Mouse (Mus musculus): ENCODE data around the gene H2-Eb2.

H2-Eb2 gene

GRCm38 (mm10) chr17:34325436-34325835 lies at the start of gene H2-Eb2:
Gene H2-Eb2 (plus strand): TSS chr17:34325665.
- peak; percentile 74 for DNase-seq

- DNase-seq, result peak; percentile 30
These were observed 44.9 kb upstream of the H2-Eb2 start for GRCm38 (mm10) chr17:34280499-34281038.

GRCm38 (mm10) chr17:34281836-34282235 lies 43.6 kb upstream of the H2-Eb2 start:
- peak; percentile 34 for DNase-seq

GRCm38 (mm10) chr17:34285371-34285770 lies 40.1 kb upstream of the H2-Eb2 start:
- DNase-seq, result peak; percentile 79

- peak; percentile 84 for DNase-seq
These were observed 39.6 kb upstream of the H2-Eb2 start for GRCm38 (mm10) chr17:34285848-34286247.

GRCm38 (mm10) chr17:34286501-34286900 lies 39.0 kb upstream of the H2-Eb2 start:
- DNase-seq, result peak; percentile 74

GRCm38 (mm10) chr17:34286999-34287398 lies 38.5 kb upstream of the H2-Eb2 start:
- peak; percentile 49 for DNase-seq

- DNase-seq, result peak; percentile 99
These were observed 37.8 kb upstream of the H2-Eb2 start, which contains the start of gene H2-Aa for GRCm38 (mm10) chr17:34287648-34288047. Gene H2-Aa (minus strand): TSS chr17:34287823.

GRCm38 (mm10) chr17:34288131-34288530 lies 37.3 kb upstream of the H2-Eb2 start:
- peak; percentile 65 for DNase-seq

GRCm38 (mm10) chr17:34291609-34292008 lies 33.9 kb upstream of the H2-Eb2 start:
- DNase-seq, result peak; percentile 98

GRCm38 (mm10) chr17:34292570-34292969 lies 32.9 kb upstream of the H2-Eb2 start:
- DNase-seq, result peak; percentile 71

- DNase-seq, result peak; percentile 93
These were observed 31.9 kb upstream of the H2-Eb2 start for GRCm38 (mm10) chr17:34293533-34293932.

- no peak for DNase-seq
These were observed 31.2 kb upstream of the H2-Eb2 start for GRCm38 (mm10) chr17:34294249-34294648.

- peak; percentile 74 for DNase-seq
These were observed 30.2 kb upstream of the H2-Eb2 start for GRCm38 (mm10) chr17:34295307-34295706.

- DNase-seq, result peak; percentile 97
These were observed 29.3 kb upstream of the H2-Eb2 start for GRCm38 (mm10) chr17:34295891-34296794.

- DNase-seq, result peak; percentile 91
These were observed 26.1 kb upstream of the H2-Eb2 start for GRCm38 (mm10) chr17:34299356-34299755.

GRCm38 (mm10) chr17:34300071-34300470 lies 25.4 kb upstream of the H2-Eb2 start:
- peak; percentile 61 for DNase-seq

GRCm38 (mm10) chr17:34300691-34301566 lies 24.5 kb upstream of the H2-Eb2 start:
- peak; percentile 95 for DNase-seq

- peak; percentile 48 for DNase-seq
These were observed 23.7 kb upstream of the H2-Eb2 start for GRCm38 (mm10) chr17:34301670-34302190.

- peak; percentile 49 for DNase-seq
These were observed 21.7 kb upstream of the H2-Eb2 start for GRCm38 (mm10) chr17:34303789-34304188.

- DNase-seq, result peak; percentile 97
These were observed 20.7 kb upstream of the H2-Eb2 start for GRCm38 (mm10) chr17:34304751-34305150.

GRCm38 (mm10) chr17:34305380-34306030 lies 20.0 kb upstream of the H2-Eb2 start, which contains the start of gene H2-Eb1:
Gene H2-Eb1 (plus strand): TSS chr17:34305867.
- peak; percentile 98 for DNase-seq
